Mouse (Mus musculus) lung, postnatal 4 days (tissue): ENCODE results near the gene Rpl29.
A peak's percentile ranks its signal among the peaks of the same experiment; 100 is the strongest.

ENCODE experiments used
- DNase-seq, 2 experiments: peaks; one replicate each; pipeline ENCODE4 v3.0.0; 2021

Gene Rpl29

GRCm38 (mm10) chr9:106429221-106430014 lies at the start of gene Rpl29:
TSS of gene Rpl29 (plus strand) at chr9:106429454.
- DNase-seq = peak; percentile 95 to 97

GRCm38 (mm10) chr9:106386181-106386864 lies 42.9 kb upstream of the Rpl29 start:
- peak; percentile 58 to 70 for DNase-seq

GRCm38 (mm10) chr9:106392828-106393527 lies 36.3 kb upstream of the Rpl29 start:
- DNase-seq = no peak

GRCm38 (mm10) chr9:106393548-106393947 lies 35.7 kb upstream of the Rpl29 start:
- DNase-seq = no peak

GRCm38 (mm10) chr9:106394649-106395602 lies 34.3 kb upstream of the Rpl29 start:
- DNase-seq = peak; percentile 57 to 65

- no peak for DNase-seq
Observed at GRCm38 (mm10) chr9:106397733-106398132, 31.5 kb upstream of the Rpl29 start.

- no peak for DNase-seq
Observed at GRCm38 (mm10) chr9:106398667-106399311, 30.5 kb upstream of the Rpl29 start.

GRCm38 (mm10) chr9:106399808-106400207 lies 29.4 kb upstream of the Rpl29 start:
- DNase-seq = no peak

- no peak for DNase-seq
Observed at GRCm38 (mm10) chr9:106402149-106402548, 27.1 kb upstream of the Rpl29 start.

- DNase-seq = no peak
Observed at GRCm38 (mm10) chr9:106402607-106403375, 26.5 kb upstream of the Rpl29 start.

GRCm38 (mm10) chr9:106405275-106405674 lies 24.0 kb upstream of the Rpl29 start:
- peak; percentile 58 to 87 for DNase-seq

- peak; percentile 49 to 71 for DNase-seq
Observed at GRCm38 (mm10) chr9:106406443-106407078, 22.7 kb upstream of the Rpl29 start.

- no peak for DNase-seq
Observed at GRCm38 (mm10) chr9:106409096-106409495, 20.2 kb upstream of the Rpl29 start.

- DNase-seq = no peak
Observed at GRCm38 (mm10) chr9:106410086-106410650, 19.1 kb upstream of the Rpl29 start.

- no peak for DNase-seq
Observed at GRCm38 (mm10) chr9:106411091-106411594, 18.1 kb upstream of the Rpl29 start.

- no peak for DNase-seq
Observed at GRCm38 (mm10) chr9:106411729-106412128, 17.5 kb upstream of the Rpl29 start.

- no peak for DNase-seq
Observed at GRCm38 (mm10) chr9:106412210-106412609, 17.0 kb upstream of the Rpl29 start.

- DNase-seq = no peak
Observed at GRCm38 (mm10) chr9:106413606-106414005, 15.6 kb upstream of the Rpl29 start.

GRCm38 (mm10) chr9:106416826-106417225 lies 12.4 kb upstream of the Rpl29 start:
- no peak for DNase-seq
